Mouse (Mus musculus) urinary bladder, adult 18-20 months (tissue): ENCODE data around the gene 3110009E18Rik.

ENCODE experiments used
- DNase-seq, 2 experiments: peaks; one replicate each; pipeline ENCODE4 v3.0.0; 2022; ENCODE audit warnings: low spot score in 2 of 2, mixed read lengths in 2 of 2

The 3110009E18Rik gene

DNA sequence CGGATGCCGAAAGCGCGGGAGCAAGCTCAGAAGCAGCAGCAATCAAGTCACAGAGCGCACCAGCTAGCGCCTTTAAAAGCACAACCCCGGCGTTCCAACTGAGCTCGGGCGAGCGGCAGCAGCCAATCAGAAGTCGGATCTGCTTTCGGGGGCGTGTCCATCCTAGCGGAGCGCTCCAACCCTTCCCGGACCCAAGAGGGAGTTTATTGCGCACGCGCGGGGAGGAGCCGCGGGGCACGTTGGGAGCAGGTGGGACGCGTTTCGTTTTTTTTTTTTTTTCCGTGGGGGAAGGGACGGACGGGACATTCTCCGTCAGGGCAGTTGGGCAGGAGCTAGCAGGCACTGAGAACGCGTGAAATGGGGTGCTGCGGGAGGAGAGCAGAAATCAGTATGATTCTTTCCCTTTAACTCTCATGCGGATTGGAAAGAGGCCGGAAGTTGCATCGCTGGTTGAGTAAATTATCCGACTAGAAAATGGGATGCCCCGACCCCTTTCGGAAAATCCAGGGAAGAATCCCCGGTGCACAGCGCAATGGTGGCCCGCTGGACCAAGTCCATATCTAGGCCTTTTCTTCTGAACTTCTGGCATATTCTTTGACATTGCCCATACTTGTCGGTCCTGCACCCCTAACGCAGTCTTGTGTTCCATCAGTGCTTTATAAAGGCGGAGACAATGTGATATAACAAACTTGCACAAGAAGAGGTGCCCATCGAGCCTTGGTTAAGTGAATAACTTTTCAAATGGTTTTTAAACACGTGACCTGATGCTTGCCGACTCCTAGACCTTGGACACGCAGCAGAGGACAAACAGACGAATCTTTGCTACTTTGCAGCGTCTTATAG, at the start of gene 3110009E18Rik, which contains the start of gene Dbi:
Gene 3110009E18Rik, plus strand, starts transcription at position 219 of the 843 bp plus-strand sequence.
Gene Dbi, minus strand, starts transcription at position 110 of the 843 bp plus-strand sequence.
- peak; percentile 83 to 97 for DNase-seq

DNA sequence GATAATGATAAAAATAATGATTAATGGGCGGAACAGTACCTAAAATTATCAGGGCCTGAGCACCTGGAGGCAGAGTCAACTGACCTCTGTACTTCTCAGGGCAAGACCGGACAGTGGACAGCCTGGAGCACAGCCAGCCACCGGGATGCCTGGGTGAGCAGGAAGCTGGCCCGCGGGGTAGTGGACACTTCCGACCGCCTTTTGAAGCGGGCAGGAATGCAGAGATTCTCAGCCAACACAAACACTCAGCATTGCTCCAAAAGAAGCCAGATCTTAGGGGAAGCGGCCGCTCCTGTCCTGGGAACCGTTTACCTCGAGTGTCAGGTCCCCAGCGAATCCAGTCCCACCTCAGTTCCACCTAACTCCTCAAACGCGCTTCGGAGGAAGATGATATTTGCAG, 48.1 kb upstream of the 3110009E18Rik start:
- DNase-seq, result peak; percentile 26 to 36

DNA sequence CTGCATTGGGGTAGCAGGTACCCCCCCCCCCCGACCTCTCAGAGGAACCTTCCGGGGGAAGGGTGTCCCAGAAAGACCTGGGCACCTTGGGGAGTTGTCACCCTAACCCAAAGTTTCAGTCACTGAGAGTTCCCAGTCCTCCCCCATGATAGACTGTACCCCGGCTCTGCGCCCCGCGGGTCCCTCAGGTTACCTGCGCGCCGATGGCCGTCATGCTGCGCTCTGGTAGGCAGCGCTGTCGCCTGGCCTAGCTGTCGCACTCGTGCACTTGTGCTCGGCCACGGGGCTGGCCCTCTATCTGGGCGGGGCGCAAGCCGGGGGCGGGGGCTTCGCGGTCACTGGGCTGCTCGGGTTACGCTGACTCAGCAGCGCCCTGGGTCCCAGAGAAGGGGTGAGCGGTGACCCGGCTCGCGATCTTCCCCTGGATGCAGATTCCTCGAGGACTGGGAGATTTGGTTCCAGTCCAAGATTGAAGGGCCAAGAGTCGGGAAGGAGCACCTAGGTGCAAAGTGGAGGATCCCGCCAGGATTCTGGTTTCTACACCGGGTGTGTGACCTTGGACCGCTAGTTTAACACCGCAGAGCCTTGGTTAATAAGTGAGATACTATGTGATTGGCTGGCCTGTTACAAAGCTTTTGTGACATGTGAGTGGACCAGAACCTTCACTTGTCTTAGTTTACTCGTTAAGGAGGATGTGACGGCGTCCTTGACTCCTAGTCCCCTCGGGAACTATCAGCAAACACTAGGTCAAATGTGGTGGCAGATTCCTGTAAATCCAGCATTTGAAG, 47.3 kb upstream of the 3110009E18Rik start, which contains the start of gene Tmem37:
Gene Tmem37, minus strand, starts transcription at position 556 of the 788 bp plus-strand sequence.
- peak; percentile 60 to 62 for DNase-seq

DNA sequence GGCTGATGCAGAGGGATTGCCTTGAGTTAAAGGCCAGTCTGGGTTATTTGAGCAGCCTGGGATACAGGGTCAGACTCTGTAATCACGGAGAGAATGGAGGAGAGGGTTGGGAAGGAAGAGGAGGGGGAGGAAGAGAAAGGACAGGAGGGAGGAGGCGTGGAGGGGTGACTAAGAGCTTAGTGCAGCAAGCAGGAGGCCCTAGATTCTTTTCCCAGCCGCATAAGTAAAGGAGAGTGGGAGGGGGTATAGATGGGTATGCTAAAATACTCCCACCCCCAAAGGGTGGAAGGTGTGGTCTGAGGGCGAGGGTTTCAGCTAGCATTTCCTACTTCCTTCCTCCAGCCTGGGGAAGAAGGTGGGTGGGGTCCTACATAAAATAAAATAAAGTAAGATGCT, 46.7 kb upstream of the 3110009E18Rik start:
- DNase-seq, result no peak

DNA sequence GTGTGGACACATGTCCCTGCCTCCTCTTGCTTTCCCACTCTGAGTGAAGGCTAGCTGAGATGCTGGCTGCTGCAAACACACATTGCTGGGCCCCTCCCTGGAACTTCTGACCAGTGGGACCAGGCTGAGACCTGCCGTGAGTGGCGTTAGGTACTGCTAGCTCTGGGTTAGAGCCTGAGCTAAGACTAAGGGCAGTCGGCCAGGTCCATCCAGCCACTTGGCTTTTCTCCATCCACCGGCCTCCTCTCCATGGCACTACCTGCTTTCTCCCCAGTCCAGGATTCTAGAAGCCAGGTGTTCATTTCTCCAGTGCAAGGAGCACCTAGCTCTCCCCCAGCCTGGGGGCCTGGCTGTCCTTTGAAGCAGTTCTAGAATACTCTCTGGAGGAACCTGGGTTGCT, 46.1 kb upstream of the 3110009E18Rik start:
- no peak for DNase-seq

DNA sequence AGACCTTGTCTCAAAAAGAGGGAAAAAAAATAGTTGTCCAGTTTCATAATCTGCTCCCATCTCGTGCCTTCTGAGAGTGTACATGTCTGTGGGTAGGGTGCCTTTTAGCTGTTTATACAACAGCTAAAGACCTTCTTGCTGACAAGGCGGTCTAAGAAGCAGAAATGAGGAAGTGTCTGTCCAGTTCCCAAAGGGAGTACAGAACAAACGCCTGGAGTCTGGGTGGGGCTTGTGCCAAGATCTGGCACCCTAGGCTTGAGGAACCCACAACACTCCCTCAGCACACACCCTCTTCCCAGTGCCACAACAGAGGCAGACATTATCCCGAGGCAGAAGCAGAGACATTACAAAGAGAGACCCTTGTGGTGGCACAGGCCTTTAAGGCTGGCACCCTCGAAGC, 45.5 kb upstream of the 3110009E18Rik start:
- no peak for DNase-seq

DNA sequence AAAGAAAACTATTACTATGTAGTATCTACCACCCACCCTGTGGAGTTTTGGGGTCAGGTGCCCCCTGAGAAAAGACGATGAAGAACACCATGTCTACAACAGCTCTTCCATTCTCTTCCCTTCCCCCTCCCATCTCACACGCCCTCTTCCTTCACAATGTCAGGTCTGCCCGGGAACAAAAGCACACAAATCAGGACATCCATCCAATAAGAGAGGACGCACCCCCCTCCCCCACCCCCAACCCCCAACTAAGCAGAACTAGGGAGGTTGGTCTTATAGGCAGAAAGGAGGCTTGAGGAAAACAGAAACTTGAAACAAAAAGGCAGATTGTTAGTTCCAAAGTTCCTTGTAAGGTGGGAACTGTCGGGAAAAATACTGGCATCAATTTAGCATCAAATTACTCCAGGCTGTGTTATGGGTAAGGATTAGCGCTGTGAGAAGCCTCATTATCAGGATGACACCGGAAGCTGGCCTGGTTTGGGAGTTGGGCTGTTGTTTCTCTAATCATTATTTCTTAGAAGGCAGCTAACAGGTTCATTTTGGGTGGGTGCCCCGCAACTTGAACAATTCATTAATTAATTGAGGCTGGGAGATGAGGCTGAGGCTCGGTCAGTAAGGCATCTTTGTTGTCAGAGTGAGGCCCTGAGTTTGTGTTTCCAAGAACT, 43.1 kb upstream of the 3110009E18Rik start:
- no peak for DNase-seq

DNA sequence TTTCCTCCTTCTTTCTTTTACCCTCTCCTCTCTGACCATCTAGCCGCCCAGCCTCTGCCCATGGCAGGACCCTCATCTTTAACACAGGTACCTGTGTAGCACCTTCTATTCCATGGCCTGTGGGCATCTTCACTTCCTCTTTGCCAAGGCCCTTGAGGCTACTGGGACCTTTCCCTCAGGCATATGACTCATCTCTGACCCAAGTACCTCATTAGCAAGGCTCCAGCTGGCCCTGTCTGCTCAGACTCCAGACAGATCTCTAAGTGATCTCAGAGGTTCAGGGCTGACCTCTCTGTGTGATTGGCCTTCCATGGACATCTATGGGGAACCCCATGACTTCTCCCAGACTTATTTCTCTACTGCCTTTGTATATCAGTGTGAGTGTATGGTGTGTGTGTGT, 40.4 kb upstream of the 3110009E18Rik start:
- DNase-seq, result no peak

DNA sequence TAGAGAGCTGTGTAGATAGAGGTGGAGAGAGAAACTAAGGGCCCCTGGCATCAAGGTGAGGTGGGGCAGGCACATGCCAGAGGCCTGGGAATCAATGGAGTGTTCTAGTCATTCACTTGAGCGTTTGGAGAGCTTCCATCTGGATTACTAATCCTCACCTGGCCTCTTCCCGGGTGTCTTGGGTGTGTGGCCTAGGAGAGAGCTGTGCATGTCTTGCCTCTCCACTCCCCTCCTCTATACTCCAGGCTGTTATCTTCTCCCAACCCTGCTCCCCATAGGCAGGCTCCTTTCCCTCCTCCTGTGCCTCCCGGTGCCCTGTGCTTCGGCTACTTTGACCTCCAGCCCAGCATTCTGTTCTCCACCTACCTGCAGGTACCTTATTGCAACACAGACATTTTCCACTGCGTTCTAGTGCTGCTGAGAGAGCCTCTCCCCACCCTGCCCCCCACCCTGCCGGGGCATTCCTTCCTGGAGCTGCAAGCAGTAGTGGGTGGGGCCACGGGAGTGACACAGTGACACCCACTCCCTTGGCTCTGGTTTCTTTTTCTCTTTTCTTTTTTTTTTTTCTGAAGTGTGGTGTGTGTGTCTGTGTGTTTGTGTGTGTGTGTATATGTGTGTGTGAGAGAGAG, 37.9 kb upstream of the 3110009E18Rik start:
- no peak for DNase-seq

DNA sequence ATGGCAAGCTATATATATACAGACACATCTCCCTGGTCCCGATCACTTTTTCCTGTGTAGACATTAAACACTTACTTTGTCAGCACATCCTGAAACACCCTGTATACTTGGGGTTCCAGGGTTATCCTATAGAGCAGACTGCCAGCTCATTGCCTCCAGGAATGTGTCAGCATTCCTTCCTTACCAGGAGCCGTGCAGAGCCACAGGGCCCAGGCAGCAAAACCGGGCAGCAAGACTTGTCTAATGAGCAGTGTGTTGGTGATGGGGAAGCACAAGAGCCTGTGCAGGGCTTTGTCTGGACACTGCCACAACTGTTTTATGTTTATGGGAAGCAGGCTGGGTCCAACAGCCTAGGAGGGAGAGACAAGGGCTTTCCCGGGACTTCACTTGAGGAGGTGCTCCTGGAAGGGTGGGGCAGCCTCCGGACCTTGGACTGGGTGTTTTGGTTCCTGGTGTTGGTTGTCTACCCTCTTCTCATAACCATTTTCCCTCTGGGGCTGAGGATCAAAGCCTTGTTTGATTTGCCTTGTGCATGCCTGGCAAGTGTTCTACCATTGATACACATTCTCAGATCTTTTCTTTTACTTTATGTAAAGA, 37.0 kb upstream of the 3110009E18Rik start:
- no peak for DNase-seq

DNA sequence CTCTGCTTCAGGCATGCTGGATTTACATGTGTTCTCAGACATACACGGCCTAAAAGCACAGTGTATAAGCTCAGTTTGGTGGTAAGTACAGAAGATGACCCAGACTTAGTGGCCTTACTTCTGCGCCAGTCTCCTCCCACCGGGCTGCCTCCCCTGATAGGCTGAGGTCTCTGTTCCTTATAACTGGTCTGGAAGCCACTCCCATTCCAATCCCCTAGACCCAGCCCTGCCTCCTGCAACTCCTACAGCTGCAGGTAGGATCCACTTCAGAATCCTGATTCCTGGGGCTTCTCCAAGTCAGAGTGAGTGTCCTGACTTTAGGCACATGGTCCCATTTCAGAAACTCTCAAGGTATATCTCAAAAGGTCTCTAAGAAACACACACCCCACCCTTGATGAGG, 35.3 kb upstream of the 3110009E18Rik start:
- DNase-seq, result no peak

DNA sequence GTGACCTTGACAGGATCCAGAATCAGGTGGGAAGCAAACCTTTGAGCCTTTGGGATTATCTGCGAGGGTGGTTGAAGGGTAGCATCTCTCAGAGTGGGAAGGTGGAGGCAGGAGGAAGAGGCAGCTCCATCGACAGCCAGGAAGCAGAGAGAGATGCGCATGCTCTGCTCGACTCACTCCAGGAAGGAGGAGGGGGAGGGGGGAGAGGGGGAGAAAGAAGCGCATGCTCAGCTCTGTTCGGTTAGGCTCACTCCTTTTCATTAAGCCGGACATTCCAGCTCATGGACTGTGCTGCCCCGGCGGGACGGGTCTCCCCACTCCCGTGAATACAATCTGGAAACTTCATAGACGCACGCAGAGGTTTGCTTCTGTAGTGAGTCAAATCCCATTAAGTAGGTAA, 34.3 kb upstream of the 3110009E18Rik start:
- DNase-seq, result no peak

DNA sequence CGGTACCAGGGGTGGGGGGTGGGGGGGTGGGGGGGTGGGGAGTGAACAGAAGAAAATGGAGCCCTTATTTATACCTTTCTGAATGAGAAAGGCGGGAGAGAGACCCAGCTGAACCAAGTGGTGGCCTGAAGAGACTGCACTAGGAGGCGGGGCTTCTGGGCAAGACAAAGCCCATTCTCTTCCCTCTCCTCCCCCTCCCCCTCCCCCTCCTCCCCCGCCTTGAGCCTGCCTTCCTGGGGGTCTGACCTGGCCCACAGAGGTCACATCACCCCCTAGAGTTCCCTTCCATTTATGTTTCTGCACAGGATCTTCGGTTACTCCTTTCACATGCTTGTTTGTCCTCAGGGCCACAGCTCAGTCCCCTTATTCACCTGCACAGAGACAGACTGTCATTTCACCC, 31.8 kb upstream of the 3110009E18Rik start:
- no peak for DNase-seq

DNA sequence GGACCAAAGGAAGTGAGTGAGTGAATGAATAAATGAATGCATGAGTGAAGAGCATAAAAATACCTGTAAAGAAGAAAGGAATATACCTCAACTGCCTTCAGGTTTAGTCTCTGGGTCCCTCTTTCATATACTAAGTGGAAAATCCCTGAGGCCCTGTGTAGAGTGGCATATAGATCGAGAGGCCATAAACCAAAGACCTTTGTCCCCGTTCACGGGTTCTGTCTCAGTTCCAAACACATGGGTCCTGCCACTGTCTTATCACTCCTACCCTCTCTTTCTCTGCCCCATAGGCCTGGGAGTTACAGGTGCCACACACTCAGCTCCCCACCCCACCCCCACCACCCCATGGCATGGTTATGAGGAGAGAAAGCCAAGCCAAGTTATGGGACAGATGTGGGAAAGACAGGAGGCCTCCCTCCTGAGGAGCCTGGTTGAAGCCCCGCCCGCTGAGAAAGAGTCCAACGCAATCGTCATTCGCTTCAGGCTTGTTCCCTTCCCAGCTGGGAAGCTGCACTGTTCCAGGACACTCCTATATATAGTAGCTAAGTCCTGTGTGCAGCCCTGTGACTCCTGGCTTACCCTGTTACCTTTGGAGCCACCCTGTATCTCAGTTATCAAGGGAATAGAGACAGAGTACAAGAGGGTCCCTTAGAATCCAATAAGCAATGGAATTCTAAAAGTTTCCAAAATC, 30.0 kb upstream of the 3110009E18Rik start:
- DNase-seq, result no peak

DNA sequence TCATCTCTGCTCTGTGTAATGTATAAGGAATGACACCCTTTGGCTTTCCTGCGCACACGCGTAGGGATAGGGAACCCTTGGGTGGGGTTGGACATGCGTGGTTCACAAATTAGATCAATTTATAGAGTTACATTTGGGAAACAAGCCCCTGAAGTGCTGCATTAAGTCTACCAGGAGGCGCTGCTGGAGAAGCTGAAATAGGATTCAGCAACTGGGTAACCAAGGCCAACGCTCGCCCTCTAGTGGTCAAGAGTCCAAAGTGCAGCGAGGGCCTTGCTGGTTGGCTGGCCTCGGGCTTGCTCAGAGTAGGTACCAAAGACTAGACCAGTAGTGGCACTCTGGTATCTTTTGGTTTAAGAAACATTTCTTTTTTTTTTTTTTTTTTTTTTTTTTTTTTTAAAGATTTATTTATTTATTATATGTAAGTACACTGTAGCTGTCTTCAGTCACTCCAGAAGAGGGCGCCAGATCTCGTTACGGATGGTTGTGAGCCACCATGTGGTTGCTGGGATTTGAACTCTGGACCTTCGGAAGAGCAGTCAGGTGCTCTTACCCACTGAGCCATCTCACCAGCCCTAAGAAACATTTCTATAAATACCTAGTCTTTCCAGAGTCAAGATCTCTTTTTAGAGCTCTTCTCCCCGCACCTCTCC, 27.4 kb upstream of the 3110009E18Rik start:
- peak; percentile 76 to 79 for DNase-seq

DNA sequence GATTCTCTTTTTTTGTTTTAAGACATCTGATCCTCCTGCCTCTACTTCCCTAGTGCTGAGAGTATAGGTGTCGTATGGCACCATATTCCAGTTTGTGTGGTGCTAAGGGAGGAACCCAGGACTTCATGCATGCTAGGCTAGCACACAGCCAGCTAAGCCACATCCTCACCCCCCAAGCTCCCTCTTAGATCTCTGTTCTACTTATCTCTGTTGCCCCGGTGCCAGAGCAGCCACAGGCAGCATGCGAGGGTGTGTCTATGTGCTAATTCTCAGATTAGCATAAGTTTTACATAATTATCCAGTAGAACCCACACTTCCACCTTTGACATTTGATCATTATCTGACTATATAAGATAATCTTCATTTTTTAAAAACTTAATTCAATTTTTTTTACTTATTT, 26.1 kb upstream of the 3110009E18Rik start:
- DNase-seq, result no peak

DNA sequence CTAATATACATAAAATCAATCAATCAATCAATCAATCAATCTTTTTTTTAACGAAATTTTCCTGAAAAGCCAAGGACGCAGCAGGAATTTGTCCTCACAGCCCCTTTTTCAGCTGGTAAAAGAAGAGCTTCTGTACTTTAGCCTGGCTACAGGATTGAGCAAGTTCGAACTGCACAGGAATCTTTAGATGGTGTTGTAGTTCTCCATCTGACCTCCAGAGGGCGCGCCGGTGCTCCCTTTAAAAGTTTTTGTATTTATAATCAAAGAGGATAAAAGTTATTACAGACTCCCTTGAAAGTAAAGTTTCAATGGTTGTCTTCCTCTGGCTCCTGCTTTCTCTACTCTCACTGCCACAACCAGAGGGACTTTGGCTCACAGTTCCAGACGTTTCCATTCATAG, 22.7 kb upstream of the 3110009E18Rik start:
- DNase-seq, result peak; percentile 59 to 67

DNA sequence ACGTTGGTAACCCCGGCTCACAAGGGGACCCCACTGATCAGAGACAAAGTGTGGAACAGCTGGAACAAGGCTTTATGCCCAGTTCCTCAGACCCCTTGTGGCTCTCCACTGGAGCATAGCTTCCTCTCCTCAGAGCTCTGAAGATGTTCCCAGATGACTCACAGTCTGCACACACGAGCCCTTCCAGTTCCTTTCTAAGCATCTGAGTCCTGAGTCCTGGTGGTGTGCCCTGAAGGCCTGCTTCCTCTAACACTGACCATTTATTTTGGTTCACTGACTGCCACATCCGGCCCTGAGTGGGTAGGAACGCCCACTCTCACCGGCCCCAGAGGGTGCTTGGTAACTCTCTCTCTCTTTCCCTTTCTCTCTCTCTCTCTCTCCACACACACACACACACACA, 21.5 kb upstream of the 3110009E18Rik start:
- no peak for DNase-seq

DNA sequence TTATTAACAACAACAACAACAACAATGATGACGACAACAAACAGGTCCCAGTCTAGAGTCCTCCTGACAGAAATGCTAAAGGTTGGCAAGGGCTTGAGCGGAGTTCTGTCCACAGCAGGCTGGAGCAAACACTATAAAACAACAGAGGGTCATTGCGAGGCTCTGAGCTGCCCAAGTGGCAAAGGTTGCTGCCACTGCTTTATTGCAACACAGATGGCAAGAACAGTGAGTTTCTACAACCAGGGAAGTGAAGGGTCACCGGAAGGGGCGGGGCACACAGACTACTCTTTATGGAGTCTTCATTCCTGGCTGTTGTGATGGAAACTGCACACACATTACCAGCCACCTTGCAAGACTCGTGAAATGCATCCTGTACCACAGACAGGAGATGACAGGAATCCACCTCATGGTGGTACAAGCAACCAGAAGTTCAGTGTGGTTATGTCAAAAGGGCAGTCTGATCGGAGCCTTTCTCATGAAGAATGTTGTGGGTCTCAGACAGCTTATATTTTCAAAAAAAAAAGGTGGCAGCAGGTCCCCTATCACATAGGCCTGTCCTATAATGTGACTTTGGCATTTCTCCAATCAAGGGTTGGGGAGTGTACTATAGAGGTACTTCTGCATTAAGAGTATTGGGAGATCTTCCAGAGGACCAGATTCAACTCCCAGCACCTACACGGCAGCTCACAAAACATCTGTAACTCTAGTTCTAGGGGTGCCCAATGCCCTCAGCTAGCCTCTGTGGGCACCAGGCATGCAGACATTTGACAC, 20.3 kb upstream of the 3110009E18Rik start:
- DNase-seq, result no peak
